Mouse (Mus musculus) liver, adult 2 months (tissue): ENCODE data around the gene Med16. TPM values are rescaled to one million over a fixed set of nuclear protein-coding genes. Genes with fewer than 3 reads are reported as not detected.
"Not testable (repeated sequence)": the region's sequence is repeated elsewhere in the genome, so short reads cannot be mapped to it uniquely, and the experiment has no call there.

ENCODE experiments used
- DNase-seq: peaks from one replicate; pipeline ENCODE4 v3.0.0-alpha.2; 2011; ENCODE audit warnings: low read depth, low spot score; ENCODE audit errors: extremely low read depth
- H3K27ac ChIP-seq: fragments of 200-500 bp; replicated peaks from 2 replicates; pipeline ENCODE4 v1.5.1; 2012; ENCODE audit warnings: low read depth, mild to moderate bottlenecking, control low read depth, inconsistent platforms, low read length; ENCODE audit not compliant: insufficient read depth
- H3K27me3 ChIP-seq: fragments of 200-500 bp; 2 replicates; pipeline ENCODE4 v1.6.1; 2012; ENCODE audit warnings: mild to moderate bottlenecking, moderate library complexity, low read length, inconsistent platforms; ENCODE audit not compliant: control insufficient read depth, insufficient read depth
- H3K36me3 ChIP-seq: fragments of 200-500 bp; 2 replicates; pipeline ENCODE4 v1.6.1; 2012; ENCODE audit warnings: low read length, inconsistent platforms; ENCODE audit not compliant: control insufficient read depth, insufficient read depth
- H3K4me1 ChIP-seq: fragments of 200-500 bp; 2 replicates; pipeline ENCODE4 v1.6.1; 2011; ENCODE audit warnings: low read length; ENCODE audit not compliant: control insufficient read depth, insufficient read depth
- H3K4me3 ChIP-seq: fragments of 200-500 bp; 2 replicates; pipeline ENCODE4 v1.5.1; 2011; ENCODE audit warnings: low read depth, mild to moderate bottlenecking, control low read depth, low read length, moderate library complexity; ENCODE audit not compliant: insufficient read depth
- H3K79me2 ChIP-seq: fragments of 200-500 bp; 2 replicates; pipeline ENCODE4 v1.6.1; 2012; ENCODE audit warnings: inconsistent platforms, mild to moderate bottlenecking, low read length, moderate library complexity; ENCODE audit not compliant: control insufficient read depth, insufficient read depth
- H3K9ac ChIP-seq: fragments of 200-500 bp; 2 replicates; pipeline ENCODE4 v1.6.1; 2012; ENCODE audit warnings: low read depth, mild to moderate bottlenecking, control low read depth, inconsistent platforms, low read length
- CTCF ChIP-seq: fragments of 200-500 bp; IDR thresholded peaks from 2 replicates; pipeline ENCODE4 v1.5.1; 2011; ENCODE audit warnings: low read depth, low read length, control low read depth
- POLR2A ChIP-seq: fragments of 200-500 bp; IDR thresholded peaks from 2 replicates; pipeline ENCODE4 v1.6.1; 2011; ENCODE audit warnings: low read length, control low read depth; ENCODE audit not compliant: insufficient read depth; ENCODE audit errors: extremely low read depth
- WGBS: fragments of 180-500 bp; shearing (Covaris S2); methylation state at CpG from one replicate; pipeline ENCODE4 v1.1.7; 2018; 5-methylcytosine and 5-hydroxymethylcytosine counted together
- polyA plus RNA-seq: library from polyadenylated mRNA; depleted of rRNA; stranded (reverse); fragments of >200 nt; gene quantifications from 2 replicates; pipeline ENCODE4 v1.2.3, GENCODE M21; 2012
- total RNA-seq: library from RNA; depleted of rRNA; stranded (reverse); fragments of >200 nt; gene quantifications from 2 replicates; pipeline ENCODE4 v1.2.3, GENCODE M21; 2014

The Med16 gene
- total and polyA plus RNA-seq, 2 experiments: 5.9 to 29.9 TPM

DNA sequence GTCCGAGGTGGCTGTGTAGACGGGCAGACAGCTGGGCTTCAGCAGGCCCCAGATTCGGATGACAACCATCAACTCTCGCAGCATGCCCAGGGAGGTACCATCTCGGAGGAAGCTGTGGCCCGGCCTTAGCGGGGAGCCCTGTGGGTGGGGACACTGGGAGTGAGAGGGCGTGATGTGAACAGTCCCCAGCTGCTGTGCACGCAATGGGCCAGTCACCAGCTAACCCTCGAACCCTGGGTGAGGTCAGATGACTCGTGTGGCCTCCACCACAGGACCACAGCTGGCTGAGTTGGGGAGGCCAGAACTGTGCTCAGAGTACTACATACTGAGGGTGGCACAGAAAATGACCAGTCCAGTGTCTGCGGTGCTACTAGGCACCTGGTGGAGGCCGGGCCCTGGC, 11.9 kb downstream of the Med16 start:
- Histone ChIP-seq H3K79me2 (peaks cover 3% of the 10 kb centered on the region; the same call in 1 of the 2 replicates), H3K4me3 (no peak overlapping the region), H3K36me3 (no peaks in the 10 kb centered on the region), H3K27ac (peak overlapping the region; percentile 69), H3K4me1 (peaks cover 13% of the 10 kb centered on the region), H3K27me3 (no peaks in the 10 kb centered on the region), H3K9ac (peak overlapping the region; percentile 16; the same call in 1 of the 2 replicates)
- WGBS: 52% methylated on average over 13 of the region's 13 CpGs
- TF ChIP-seq POLR2A (no peak), CTCF (no peak)
- DNase-seq: no peak

DNA sequence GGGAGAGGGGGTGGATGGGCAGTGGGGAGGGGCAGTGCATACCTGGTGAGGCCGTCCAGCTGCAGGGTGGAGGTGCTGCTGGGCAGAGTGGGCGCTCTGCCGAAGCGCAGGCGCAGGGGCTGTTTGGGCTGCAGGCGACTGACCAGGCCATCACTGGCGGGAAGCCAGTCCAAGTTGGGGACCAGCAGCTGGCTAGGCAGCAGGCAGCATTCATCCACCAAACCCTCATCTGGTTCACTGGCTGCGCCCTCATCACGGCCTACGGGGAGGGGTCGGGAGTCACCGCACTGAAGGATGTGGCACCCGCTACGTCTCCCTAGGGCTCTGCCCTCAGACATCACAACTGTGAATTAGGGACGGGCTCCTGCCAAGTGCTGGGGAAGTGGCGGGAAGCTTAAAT, 12.4 kb downstream of the Med16 start:
- H3K27ac ChIP-seq: no peak overlapping the region
- H3K36me3 ChIP-seq: no peaks in the 10 kb centered on the region
- H3K79me2 ChIP-seq: peaks cover 3% of the 10 kb centered on the region; the same call in 1 of the 2 replicates
- peaks cover 13% of the 10 kb centered on the region for H3K4me1 ChIP-seq
- H3K4me3 ChIP-seq: no peak overlapping the region
- 93% methylated on average over 16 of the region's 16 CpGs for WGBS
- no peak for TF ChIP-seq CTCF
- TF ChIP-seq POLR2A: no peak
- no peak for DNase-seq
- H3K27me3 ChIP-seq: no peaks in the 10 kb centered on the region
- H3K9ac ChIP-seq: no peak overlapping the region

DNA sequence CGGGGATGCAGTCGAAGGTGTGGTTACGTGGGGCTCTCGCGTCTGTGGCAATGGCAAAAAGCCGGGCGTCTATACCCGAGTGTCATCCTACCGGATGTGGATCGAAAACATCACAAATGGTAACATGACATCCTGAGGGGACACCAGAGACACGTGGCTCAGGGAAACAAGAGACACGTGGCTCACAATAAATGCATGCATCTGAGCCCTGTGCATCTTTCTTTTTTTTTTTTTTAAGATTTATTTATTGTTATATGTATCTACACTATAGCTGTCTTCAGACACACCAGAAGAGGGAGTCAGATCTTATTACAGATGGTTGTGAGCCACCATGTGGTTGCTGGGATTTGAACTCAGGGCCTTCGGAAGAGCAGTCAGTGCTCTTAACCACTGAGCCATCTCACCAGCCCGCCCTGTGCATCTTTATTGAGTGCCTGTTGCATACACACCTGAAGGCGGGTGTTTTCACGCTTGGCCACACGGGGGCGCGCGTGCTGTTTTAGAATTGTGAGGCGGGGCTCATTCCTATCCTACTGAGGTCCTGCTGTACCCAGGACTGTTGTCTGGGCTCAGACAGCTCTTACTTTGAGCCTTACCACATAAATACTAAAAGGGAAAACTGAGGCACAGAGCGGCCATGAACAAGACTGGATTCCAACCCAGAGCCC, 16.1 kb downstream of the Med16 start:
- TF ChIP-seq CTCF: peak; percentile 91
- H3K9ac ChIP-seq, H3K4me3 ChIP-seq, H3K79me2 ChIP-seq, H3K4me1 ChIP-seq, H3K36me3 ChIP-seq, H3K27me3 ChIP-seq, H3K27ac ChIP-seq: not testable (repeated sequence)
- DNase-seq: peak; percentile 38
- WGBS: 41% methylated on average over 22 of the region's 22 CpGs

DNA sequence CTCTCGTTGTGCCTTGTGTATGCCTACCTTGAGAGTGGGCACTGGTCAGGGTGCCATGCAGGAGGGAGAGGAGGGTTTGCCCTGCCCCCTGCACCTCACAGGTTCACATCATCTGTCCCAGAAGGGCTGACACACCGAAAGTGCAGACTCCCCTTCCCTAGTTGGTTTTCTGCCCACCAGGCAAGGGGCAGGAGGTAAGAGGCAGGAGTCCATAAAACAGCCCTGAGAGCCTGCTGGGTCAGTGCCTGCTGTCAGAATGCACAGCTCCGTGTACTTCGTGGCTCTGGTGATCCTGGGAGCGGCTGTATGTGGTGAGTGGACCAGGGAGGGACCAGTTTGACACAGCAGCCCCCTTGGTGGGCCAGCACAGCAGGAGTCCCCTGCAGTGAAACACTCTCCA, 18.1 kb downstream of the Med16 start, which contains the start of gene Cfd:
TSS of gene Cfd (plus strand) at position 184 of the 400 bp plus-strand sequence.
- Histone ChIP-seq H3K27me3 (no peaks in the 10 kb centered on the region), H3K4me1 (peaks cover 9% of the 10 kb centered on the region), H3K79me2 (no peaks in the 10 kb centered on the region), H3K36me3 (no peaks in the 10 kb centered on the region), H3K4me3 (no peak within 1 kb of the TSS), H3K9ac (no peak within 1 kb of the TSS), H3K27ac (no peak within 1 kb of the TSS)
- WGBS: 59% methylated on average over 5 of the region's 5 CpGs
- TF ChIP-seq POLR2A: no peak
- TF ChIP-seq CTCF: no peak
- no peak for DNase-seq

DNA sequence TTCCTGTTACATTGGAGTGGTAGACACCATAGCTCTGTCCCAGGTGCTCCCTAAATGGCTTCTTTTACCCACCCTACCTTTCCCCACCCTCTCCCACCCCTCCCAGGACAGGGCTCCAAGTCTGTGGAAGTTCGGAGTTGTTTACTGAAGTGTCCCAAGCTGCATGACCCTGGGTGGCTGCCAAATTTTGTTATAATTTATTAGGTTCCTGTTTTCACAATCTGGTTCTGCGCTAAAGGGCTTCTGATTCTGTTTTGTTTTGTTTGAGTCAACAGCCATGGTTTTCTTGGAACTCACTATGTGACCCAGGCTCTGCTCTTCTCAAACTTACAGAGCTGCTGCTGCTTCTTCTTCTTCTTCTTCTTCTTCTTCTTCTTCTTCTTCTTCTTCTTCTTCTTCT, 19.3 kb downstream of the Med16 start:
- Histone ChIP-seq H3K9ac (no peak overlapping the region), H3K27me3 (no peaks in the 10 kb centered on the region), H3K79me2 (no peaks in the 10 kb centered on the region), H3K4me3 (no peak overlapping the region), H3K27ac (no peak overlapping the region), H3K36me3 (no peaks in the 10 kb centered on the region), H3K4me1 (peaks cover 14% of the 10 kb centered on the region)
- peak; percentile 73 for DNase-seq
- 6% methylated on average over 2 of the region's 2 CpGs for WGBS
- TF ChIP-seq CTCF (no peak), POLR2A (no peak)

- Histone ChIP-seq H3K36me3 (no peaks in the 10 kb centered on the region), H3K27ac (peak overlapping the region; percentile 7; the same call in 1 of the 2 replicates), H3K9ac (no peak overlapping the region), H3K79me2 (no peaks in the 10 kb centered on the region), H3K4me1 (peaks cover 20% of the 10 kb centered on the region), H3K4me3 (no peak overlapping the region), H3K27me3 (no peaks in the 10 kb centered on the region)
- DNase-seq: no peak
- 42% methylated on average over 8 of the region's 8 CpGs for WGBS
- no peak for TF ChIP-seq CTCF
- no peak for TF ChIP-seq POLR2A
Observed at GRCm38 (mm10) chr10:79886611-79887010, 22.1 kb downstream of the Med16 start.
